Mouse (Mus musculus): Measurements from ENCODE around the gene Slc22a18.

The Slc22a18 gene

DNA sequence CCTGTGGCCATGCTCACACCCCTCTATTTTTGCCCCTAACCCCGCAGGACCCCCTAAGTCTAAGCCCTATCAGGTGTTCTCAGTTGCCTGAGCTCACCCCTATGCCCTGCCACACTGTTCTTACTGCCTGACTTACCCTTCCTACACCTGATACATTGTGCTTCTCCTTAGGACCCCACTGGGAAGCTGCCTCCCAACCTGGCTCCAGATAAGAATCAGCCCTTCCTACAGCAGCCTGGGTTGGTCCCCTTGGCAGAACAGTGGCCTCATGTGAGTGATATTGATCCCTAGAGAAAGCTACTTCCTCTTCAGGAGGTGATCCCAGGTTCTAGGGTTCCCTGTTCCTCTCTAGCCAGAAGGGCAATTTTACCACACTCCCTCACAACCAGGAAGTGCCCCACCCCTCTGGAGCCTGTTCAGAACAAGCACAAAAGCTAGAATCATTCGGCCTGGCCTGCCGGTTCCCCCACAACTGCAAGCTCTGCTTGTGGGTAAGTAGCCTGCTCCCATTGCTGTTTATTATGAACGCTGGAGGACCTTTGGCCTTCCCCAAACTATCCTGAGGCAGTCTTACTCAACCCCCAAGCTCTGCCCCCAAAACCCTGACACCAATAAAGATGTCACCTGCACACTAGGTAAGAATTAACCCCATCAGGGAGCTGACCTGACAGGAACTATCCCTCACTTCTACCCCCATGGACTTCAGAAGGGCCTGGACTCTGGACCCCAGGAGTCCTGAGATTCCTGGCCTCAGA is at the start of gene Slc22a18:
TSS of gene Slc22a18 (plus strand) at position 390 of the 755 bp plus-strand sequence.
- no peak for DNase-seq (ENCODE audit: extremely low spot score, low read depth, low spot score)

DNA sequence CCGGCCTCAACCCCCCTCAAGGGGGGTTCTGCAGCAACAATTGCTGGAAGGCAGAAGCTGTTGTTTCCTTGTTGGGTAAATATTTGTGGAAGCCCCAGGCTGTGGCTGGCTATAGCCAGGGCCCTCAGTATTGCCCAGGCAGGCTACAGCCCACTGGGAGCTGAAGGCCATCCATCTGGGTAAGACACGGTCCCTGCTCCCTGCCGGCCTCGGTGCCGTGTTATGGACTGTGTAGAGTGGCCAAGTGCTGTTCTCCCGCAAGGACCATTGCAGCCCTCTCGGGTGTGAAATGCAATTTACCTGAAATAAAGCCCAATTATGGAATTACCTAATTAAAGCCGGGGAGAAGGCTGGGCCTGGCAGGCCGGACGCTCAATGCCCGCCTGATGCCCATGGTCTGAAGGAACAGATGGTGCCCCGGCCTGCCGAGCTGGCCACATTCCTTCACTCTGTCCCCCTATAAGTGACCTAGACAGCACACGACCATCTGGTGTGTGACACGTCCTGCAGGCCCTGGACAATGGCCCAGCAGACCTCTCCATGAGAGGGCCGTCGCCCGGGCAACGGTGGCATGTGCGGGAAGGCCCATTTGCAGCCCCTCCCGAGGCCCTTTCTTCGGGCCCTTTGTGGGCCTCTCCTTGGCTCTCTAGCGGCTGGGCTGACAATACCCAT is 45.3 kb upstream of the Slc22a18 start:
- no peak for DNase-seq (ENCODE audit: extremely low spot score, low read depth, low spot score)

GRCm38 (mm10) chr7:143428814-143429499 is 44.6 kb upstream of the Slc22a18 start:
- no peak for DNase-seq (ENCODE audit: extremely low spot score, low read depth, low spot score)

DNA sequence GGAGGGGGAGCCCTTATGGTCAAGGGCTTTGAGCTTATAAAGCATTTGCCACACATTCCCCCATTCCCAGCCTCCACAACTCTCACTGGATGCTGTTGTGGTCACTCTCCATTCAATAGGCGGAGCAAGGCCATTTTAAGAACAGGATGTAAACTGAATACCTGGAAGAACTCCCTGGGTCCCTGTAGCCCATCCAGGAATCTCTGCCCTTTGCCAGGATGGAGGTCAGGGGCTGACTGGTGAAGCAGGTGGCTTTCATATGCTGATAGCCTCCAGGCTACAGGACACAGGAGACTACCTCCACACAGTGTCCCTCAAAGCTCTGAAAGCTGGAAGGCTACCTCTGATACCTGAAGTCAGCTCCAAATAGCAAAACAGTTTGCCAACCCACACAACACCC is 40.9 kb upstream of the Slc22a18 start:
- no peak for DNase-seq (ENCODE audit: extremely low spot score, low read depth, low spot score)

DNA sequence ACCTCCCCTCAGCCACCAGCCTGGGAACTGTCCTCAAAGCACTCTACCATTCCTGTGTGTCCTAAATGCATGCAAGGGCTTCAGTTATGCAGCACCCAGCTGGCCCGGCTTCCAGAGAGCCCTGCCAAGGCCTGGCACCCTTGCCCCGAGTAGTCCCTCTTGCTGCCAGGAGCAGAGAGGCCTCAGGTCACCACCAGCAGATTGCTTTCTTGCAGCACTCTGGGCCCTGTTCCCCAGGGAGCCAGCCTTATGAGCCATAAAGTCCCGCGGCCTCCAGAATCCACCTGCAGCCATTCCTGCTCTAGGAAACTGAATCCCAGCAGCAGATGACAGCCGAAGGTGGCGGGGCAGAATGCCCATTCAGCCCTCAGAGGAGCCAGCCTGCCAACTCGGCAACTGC is 40.2 kb upstream of the Slc22a18 start:
- no peak for DNase-seq (ENCODE audit: extremely low spot score, low read depth, low spot score)

GRCm38 (mm10) chr7:143437231-143437893 is 36.2 kb upstream of the Slc22a18 start:
- DNase-seq (ENCODE audit: extremely low spot score, low read depth, low spot score), result no peak

DNA sequence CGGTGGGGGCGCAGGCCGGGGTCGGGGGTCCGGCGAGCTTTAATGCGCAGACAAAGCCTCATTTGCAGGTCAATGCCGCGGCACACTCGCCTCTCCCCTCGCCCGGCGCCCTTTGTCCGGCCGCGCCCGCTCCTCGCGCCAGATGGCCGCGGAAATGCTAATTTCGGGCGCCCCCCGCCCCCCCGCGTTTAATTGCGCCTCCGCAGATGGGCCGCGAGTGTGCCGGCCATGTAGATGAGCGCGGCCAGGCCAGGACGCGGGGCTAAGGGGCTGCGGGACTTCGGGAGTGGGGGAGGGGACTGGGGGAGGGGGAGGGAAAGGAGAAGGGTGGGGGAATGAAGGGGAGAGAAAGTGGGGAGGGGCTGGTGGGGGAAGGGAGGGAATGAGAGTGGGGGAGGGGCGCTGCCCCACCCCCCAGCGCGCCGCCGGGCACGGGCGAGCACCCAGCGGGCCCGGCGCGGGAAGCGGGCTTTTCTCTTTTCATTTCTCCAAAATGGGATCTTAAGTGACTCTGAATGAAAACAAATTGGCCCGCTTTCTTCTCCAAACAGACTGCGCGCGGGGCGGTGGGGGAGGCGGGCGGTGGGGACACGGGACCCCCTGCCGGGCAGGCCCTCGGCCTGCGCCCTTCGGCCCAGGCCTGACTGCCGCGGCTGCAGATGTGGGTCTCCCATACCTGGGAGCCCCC is 35.5 kb upstream of the Slc22a18 start:
- DNase-seq (ENCODE audit: extremely low spot score, low read depth, low spot score), result no peak

GRCm38 (mm10) chr7:143438965-143439364 is 34.6 kb upstream of the Slc22a18 start:
- DNase-seq (ENCODE audit: extremely low spot score, low read depth, low spot score), result no peak

DNA sequence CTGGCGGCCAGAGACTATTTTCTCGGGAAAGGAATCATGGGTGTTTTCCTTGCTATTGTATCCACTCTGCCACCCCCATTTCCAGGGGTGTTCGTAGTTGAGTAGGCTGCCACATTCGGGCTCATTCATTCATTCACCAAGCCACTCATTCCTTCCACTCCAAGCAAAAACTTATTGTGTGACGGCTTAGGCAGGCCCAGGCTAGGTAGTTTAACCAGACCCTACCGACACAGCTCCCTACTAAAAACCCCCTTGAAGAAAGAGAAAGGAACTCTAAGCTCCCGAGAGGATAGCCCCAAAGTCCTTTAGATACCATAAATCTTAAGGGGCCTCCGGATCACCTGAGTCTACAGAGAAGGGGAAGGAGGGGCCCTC is 29.0 kb upstream of the Slc22a18 start:
- no peak for DNase-seq (ENCODE audit: extremely low spot score, low read depth, low spot score)

- DNase-seq (ENCODE audit: extremely low spot score, low read depth, low spot score), result no peak
Measured at GRCm38 (mm10) chr7:143444955-143445648, 28.4 kb upstream of the Slc22a18 start.

- DNase-seq (ENCODE audit: extremely low spot score, low read depth, low spot score), result no peak
Measured at GRCm38 (mm10) chr7:143445651-143446460, 27.7 kb upstream of the Slc22a18 start.

GRCm38 (mm10) chr7:143447130-143447529 is 26.4 kb upstream of the Slc22a18 start:
- no peak for DNase-seq (ENCODE audit: extremely low spot score, low read depth, low spot score)

DNA sequence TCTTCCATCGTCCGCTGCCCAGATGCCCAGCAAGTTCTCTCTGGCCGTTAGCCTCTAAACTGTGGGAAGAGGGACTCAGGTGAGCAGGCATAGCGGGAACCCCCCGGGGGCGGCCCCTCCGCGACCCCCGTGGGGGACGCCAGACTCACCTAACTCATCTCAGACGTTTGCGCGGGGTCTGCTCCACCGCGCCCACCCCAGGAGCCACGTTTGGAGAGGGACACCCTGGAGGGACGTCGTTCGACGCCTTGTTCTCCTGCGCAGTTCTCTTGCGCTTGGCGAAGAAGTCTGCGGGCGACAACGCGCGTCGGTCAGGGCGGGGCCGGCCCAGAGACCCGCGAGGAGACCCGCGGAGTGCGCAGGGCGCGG is 14.6 kb upstream of the Slc22a18 start:
- no peak for DNase-seq (ENCODE audit: extremely low spot score, low read depth, low spot score)

GRCm38 (mm10) chr7:143459332-143460211 is 14.0 kb upstream of the Slc22a18 start:
- no peak for DNase-seq (ENCODE audit: extremely low spot score, low read depth, low spot score)

- no peak for DNase-seq (ENCODE audit: extremely low spot score, low read depth, low spot score)
Measured at GRCm38 (mm10) chr7:143460217-143460834, 13.2 kb upstream of the Slc22a18 start.

GRCm38 (mm10) chr7:143460874-143461273 is 12.7 kb upstream of the Slc22a18 start, which contains the start of gene Cdkn1c:
TSS of gene Cdkn1c (minus strand) at chr7:143461050.
- DNase-seq (ENCODE audit: extremely low spot score, low read depth, low spot score), result no peak

DNA sequence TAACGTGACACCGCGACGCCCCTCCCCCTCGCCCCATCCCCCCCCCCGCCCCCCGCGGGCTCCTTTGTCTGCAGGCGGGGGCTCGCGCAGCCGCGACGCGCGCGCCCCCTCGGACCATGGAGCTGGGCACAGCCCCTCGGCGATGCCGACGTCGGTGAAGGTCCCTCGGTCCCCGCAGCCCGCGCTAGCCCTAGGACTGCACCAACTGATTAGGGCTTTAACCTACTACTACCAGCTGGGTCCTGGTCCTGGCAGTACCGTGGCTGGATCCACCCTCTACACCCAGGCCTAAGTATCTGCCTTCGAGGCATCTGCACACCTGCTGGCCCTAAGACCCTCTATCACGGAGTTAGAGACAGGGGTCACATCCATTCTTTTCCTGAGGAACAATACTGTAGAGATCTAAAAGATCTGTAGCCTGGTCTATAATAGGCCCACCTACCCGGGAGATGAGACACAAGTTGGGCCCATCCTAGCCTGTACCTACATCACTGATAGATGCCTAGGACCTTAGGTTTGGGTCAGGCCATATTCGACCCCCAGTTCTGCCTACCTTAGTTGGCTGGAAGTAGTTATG is 12.2 kb upstream of the Slc22a18 start:
- no peak for DNase-seq (ENCODE audit: extremely low spot score, low read depth, low spot score)

- DNase-seq (ENCODE audit: extremely low spot score, low read depth, low spot score), result no peak
Measured at GRCm38 (mm10) chr7:143461920-143462319, 11.6 kb upstream of the Slc22a18 start.
